Mouse (Mus musculus) ES-Bruce4 (cell line): ENCODE results near the gene Cblb. TPM values are rescaled to one million over a fixed set of nuclear protein-coding genes. Genes with fewer than 3 reads are reported as not detected.

Experiments
- H3K27ac ChIP-seq: 2 replicates; pipeline ENCODE4 v1.5.1; 2012; ENCODE audit warnings: low read length, inconsistent platforms; ENCODE audit not compliant: insufficient read depth
- H3K27me3 ChIP-seq: 2 replicates; pipeline ENCODE4 v1.6.1; 2012; ENCODE audit warnings: mild to moderate bottlenecking, low read length, inconsistent platforms; ENCODE audit not compliant: control insufficient read depth, poor library complexity, insufficient read depth, severe bottlenecking
- H3K36me3 ChIP-seq: 2 replicates; pipeline ENCODE4 v1.6.1; 2012; ENCODE audit warnings: inconsistent platforms, mild to moderate bottlenecking, low read length, moderate library complexity; ENCODE audit not compliant: control insufficient read depth, poor library complexity, insufficient read depth, severe bottlenecking
- H3K4me1 ChIP-seq: one replicate; pipeline ENCODE4 v1.8.1; 2011; ENCODE audit warnings: low read length; ENCODE audit not compliant: control insufficient read depth, insufficient read depth
- H3K4me3 ChIP-seq: 2 replicates; pipeline ENCODE4 v1.5.1; 2011; ENCODE audit warnings: low read depth, mild to moderate bottlenecking, low read length
- H3K9ac ChIP-seq: 2 replicates; pipeline ENCODE4 v1.6.1; 2012; ENCODE audit warnings: low read depth, mild to moderate bottlenecking, inconsistent platforms; ENCODE audit not compliant: poor library complexity, severe bottlenecking
- H3K9me3 ChIP-seq: replicated peaks from 2 replicates; pipeline ENCODE4 v1.6.1; 2012; ENCODE audit warnings: mild to moderate bottlenecking, low read length, inconsistent platforms; ENCODE audit not compliant: control insufficient read depth, poor library complexity, insufficient read depth, severe bottlenecking
- CTCF ChIP-seq: IDR thresholded peaks from one replicate; pipeline ENCODE4 v1.8.1; 2011; ENCODE audit warnings: low read depth, low read length
- EP300 ChIP-seq: IDR thresholded peaks from 2 replicates; pipeline ENCODE4 v1.6.1; 2011; ENCODE audit warnings: low read depth, low read length; ENCODE audit not compliant: insufficient read depth
- POLR2A ChIP-seq: IDR thresholded peaks from one replicate; pipeline ENCODE4 v1.8.1; 2011; ENCODE audit warnings: low read length; ENCODE audit not compliant: insufficient read depth
- polyA plus RNA-seq: library from polyadenylated mRNA; stranded (reverse); fragments of >200 nt; gene quantifications from 2 replicates; pipeline ENCODE4 v1.2.4, GENCODE M21; 2011; ENCODE audit warnings: low read depth; ENCODE audit not compliant: missing spikeins, insufficient read depth, insufficient read length

Cblb gene
- polyA plus RNA-seq, 1 experiment: 21.1 TPM

GRCm38 (mm10) chr16:52064309-52065105 lies 33.5 kb downstream of the Cblb start:
- no peaks in the 10 kb centered on the region for H3K27me3 ChIP-seq
- H3K27ac ChIP-seq: no peak overlapping the region
- TF ChIP-seq CTCF (no peak), EP300 (no peak), POLR2A (no peak)

GRCm38 (mm10) chr16:52067632-52068516 lies 36.8 kb downstream of the Cblb start:
- no peak for TF ChIP-seq EP300
- Histone ChIP-seq H3K27ac (no peak overlapping the region), H3K27me3 (no peaks in the 10 kb centered on the region), H3K4me1 (no peaks in the 10 kb centered on the region), H3K9ac (no peak overlapping the region), H3K9me3 (no peaks in the 10 kb centered on the region), H3K4me3 (no peak overlapping the region), H3K36me3 (no peaks in the 10 kb centered on the region)

More at GRCm38 (mm10) chr16:52064309-52065105, 33.5 kb downstream of the Cblb start:
- Histone ChIP-seq H3K9me3 (no peaks in the 10 kb centered on the region), H3K9ac (no peak overlapping the region), H3K4me1 (no peaks in the 10 kb centered on the region), H3K4me3 (no peak overlapping the region), H3K36me3 (no peaks in the 10 kb centered on the region)

DNA sequence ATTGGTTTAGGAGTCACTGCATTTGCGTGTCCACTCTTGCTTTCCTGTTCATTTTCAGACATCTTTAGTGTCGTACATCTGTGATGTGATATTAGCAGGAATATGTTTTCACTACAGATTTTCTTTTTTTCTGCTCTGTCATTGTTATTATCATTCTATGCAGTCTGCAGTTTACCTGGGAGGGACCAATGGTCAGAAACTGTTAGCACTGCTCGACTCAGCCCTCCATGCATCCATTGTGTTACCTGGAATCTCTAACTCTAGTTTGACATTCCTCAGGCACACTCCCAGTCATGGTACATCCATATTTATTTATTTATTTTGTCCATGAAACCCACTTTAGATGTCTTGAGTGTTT lies 37.5 kb downstream of the Cblb start:
- no peak overlapping the region for H3K9ac ChIP-seq
- no peaks in the 10 kb centered on the region for H3K4me1 ChIP-seq
- no peak for TF ChIP-seq EP300
- TF ChIP-seq CTCF: no peak
- no peak for TF ChIP-seq POLR2A
- no peak overlapping the region for H3K4me3 ChIP-seq
- H3K27ac ChIP-seq: no peak overlapping the region
- H3K9me3 ChIP-seq: no peaks in the 10 kb centered on the region
- H3K27me3 ChIP-seq: no peaks in the 10 kb centered on the region
- H3K36me3 ChIP-seq: no peaks in the 10 kb centered on the region

- no peaks in the 10 kb centered on the region for H3K9me3 ChIP-seq
- no peak overlapping the region for H3K9ac ChIP-seq
- no peaks in the 10 kb centered on the region for H3K36me3 ChIP-seq
- no peaks in the 10 kb centered on the region for H3K4me1 ChIP-seq
- no peak for TF ChIP-seq POLR2A
- TF ChIP-seq CTCF: no peak
- no peak for TF ChIP-seq EP300
- H3K4me3 ChIP-seq: no peak overlapping the region
- H3K27me3 ChIP-seq: no peaks in the 10 kb centered on the region
- H3K27ac ChIP-seq: no peak overlapping the region
These were observed 38.6 kb downstream of the Cblb start for GRCm38 (mm10) chr16:52069648-52070047.

DNA sequence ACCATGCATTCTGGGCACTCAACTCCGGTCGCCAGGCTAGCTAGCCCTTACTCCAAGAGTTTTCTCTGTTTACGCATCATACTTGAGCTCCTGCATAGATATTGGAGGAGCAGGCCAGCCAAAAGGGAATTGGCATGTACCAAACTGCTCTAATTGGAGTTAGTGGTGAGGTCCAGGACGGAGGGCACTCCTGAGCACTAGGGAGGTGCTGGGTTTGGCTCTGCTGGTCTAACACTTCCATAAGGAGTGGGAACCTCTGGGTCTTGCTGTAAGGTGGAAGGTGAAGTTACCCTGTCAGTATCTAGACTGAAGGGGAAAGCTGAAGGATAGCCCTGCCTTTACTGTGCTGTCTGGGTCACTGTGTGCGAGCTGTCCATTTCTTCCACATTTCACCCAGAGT lies 39.1 kb downstream of the Cblb start:
- TF ChIP-seq EP300 (no peak), CTCF (no peak)
- H3K27ac ChIP-seq: no peak overlapping the region
- no peak overlapping the region for H3K4me3 ChIP-seq
- H3K27me3 ChIP-seq: no peaks in the 10 kb centered on the region
- H3K4me1 ChIP-seq: no peaks in the 10 kb centered on the region
- H3K36me3 ChIP-seq: no peaks in the 10 kb centered on the region
- no peaks in the 10 kb centered on the region for H3K9me3 ChIP-seq
- H3K9ac ChIP-seq: no peak overlapping the region

- no peak overlapping the region for H3K27ac ChIP-seq
- TF ChIP-seq EP300 (no peak), POLR2A (no peak), CTCF (no peak)
- H3K9ac ChIP-seq: no peak overlapping the region
- no peaks in the 10 kb centered on the region for H3K4me1 ChIP-seq
- H3K36me3 ChIP-seq: no peaks in the 10 kb centered on the region
- no peaks in the 10 kb centered on the region for H3K27me3 ChIP-seq
- H3K9me3 ChIP-seq: no peaks in the 10 kb centered on the region
- no peak overlapping the region for H3K4me3 ChIP-seq
These were observed 40.3 kb downstream of the Cblb start for GRCm38 (mm10) chr16:52071290-52071689.
